Mouse (Mus musculus): ENCODE measurements around the gene Ptcd1. TPM values are rescaled to one million over a fixed set of nuclear protein-coding genes. Genes with fewer than 3 reads are reported as not detected.

Ptcd1 gene
- polyA plus RNA-seq, 2 experiments, result 5.4 to 5.5 TPM

GRCm38 (mm10) chr5:145100960-145101359 is 65.9 kb downstream of the Ptcd1 start:
- no peak for ATAC-seq (ENCODE audit: insufficient read depth)
- Histone ChIP-seq H3K4me3 (ENCODE audit: insufficient read depth in 1 of 2, low read depth in 2 of 2, low read length in 2 of 2) (no peak overlapping the region), H3K27me3 (ENCODE audit: control insufficient read depth, insufficient read depth, low read length) (no peaks in the 10 kb centered on the region), H3K36me3 (replicated peaks; ENCODE audit: control insufficient read depth, insufficient read depth, low read depth) (peaks cover 48% of the 10 kb centered on the region), H3K27ac (no peak overlapping the region), H3K9ac (replicated peaks) (no peak overlapping the region), H3K9me3 (ENCODE audit: control insufficient read depth, low read length) (no peaks in the 10 kb centered on the region), H3K4me2 (ENCODE audit: low read depth) (no peak overlapping the region), H3K4me1 (replicated peaks; ENCODE audit: control insufficient read depth in 2 of 2, insufficient read depth in 2 of 2, low read length in 1 of 2) (no peaks in the 10 kb centered on the region)
- no peak for TF ChIP-seq EP300 (IDR thresholded peaks at IDR 0.05; ENCODE audit: low read depth)
- TF ChIP-seq CTCF (IDR thresholded peaks at IDR 0.05; ENCODE audit: low read depth), result no peak
- DNase-seq (ENCODE audit: low read depth in 3 of 3, low spot score in 3 of 3), result no peak
- WGBS (ENCODE audit: insufficient replicate concordance), result 85% methylated on average over 9 of the region's 9 CpGs

GRCm38 (mm10) chr5:145098340-145098821 is 68.5 kb downstream of the Ptcd1 start:
- Histone ChIP-seq H3K4me1 (replicated peaks; ENCODE audit: control insufficient read depth in 2 of 2, insufficient read depth in 2 of 2, low read length in 1 of 2) (no peaks in the 10 kb centered on the region), H3K27ac (no peak overlapping the region), H3K9ac (replicated peaks) (no peak overlapping the region), H3K4me3 (ENCODE audit: insufficient read depth in 1 of 2, low read depth in 2 of 2, low read length in 2 of 2) (no peak overlapping the region), H3K4me2 (ENCODE audit: low read depth) (no peak overlapping the region), H3K9me3 (ENCODE audit: control insufficient read depth, low read length) (no peaks in the 10 kb centered on the region), H3K27me3 (ENCODE audit: control insufficient read depth, insufficient read depth, low read length) (no peaks in the 10 kb centered on the region), H3K36me3 (replicated peaks; ENCODE audit: control insufficient read depth, insufficient read depth, low read depth) (peaks cover 48% of the 10 kb centered on the region)
- WGBS (ENCODE audit: insufficient replicate concordance), result 54% methylated on average over 10 of the region's 10 CpGs
- no peak for ATAC-seq (ENCODE audit: insufficient read depth)
- no peak for TF ChIP-seq CTCF (IDR thresholded peaks at IDR 0.05; ENCODE audit: low read depth)
- no peak for DNase-seq (ENCODE audit: low read depth in 3 of 3, low spot score in 3 of 3)

Other genes starting within 250 kb of the Ptcd1 start
- gene Smurf1, start 201.3 kb downstream of the Ptcd1 start, polyA plus RNA-seq (2012; rRNA removed), result 1.4 and 1.5 TPM in 2 replicates
- gene Smurf1, start 201.3 kb downstream of the Ptcd1 start, polyA plus RNA-seq (2014; fragmentation: Nextera tagmentation; extraction: Ambion mirVana), result 1.2 and 1.7 TPM in 2 replicates
- gene Gm4871, start 134.4 kb downstream of the Ptcd1 start, polyA plus RNA-seq (2012; rRNA removed), result not detected in 2 replicates
- gene Gm4871, start 134.4 kb downstream of the Ptcd1 start, polyA plus RNA-seq (2014; fragmentation: Nextera tagmentation; extraction: Ambion mirVana), result not detected in 2 replicates
- gene 1700018F24Rik, start 124.1 kb downstream of the Ptcd1 start, polyA plus RNA-seq (2012; rRNA removed), result not detected in 2 replicates
- not detected in 2 replicates for gene 1700018F24Rik, start 124.1 kb downstream of the Ptcd1 start, polyA plus RNA-seq (2014; fragmentation: Nextera tagmentation; extraction: Ambion mirVana)
- gene Arpc1a, start 83.3 kb downstream of the Ptcd1 start, polyA plus RNA-seq (2012; rRNA removed), result 42.0 and 47.2 TPM in 2 replicates
- 51.5 and 57.8 TPM in 2 replicates for gene Arpc1a, start 83.3 kb downstream of the Ptcd1 start, polyA plus RNA-seq (2014; fragmentation: Nextera tagmentation; extraction: Ambion mirVana)
- 0.11 TPM in 2 replicates for gene Kpna7, start 83.1 kb downstream of the Ptcd1 start, polyA plus RNA-seq (2012; rRNA removed)
- 0.04 TPM in 1 of 2 replicates, not detected in the other for gene Kpna7, start 83.1 kb downstream of the Ptcd1 start, polyA plus RNA-seq (2014; fragmentation: Nextera tagmentation; extraction: Ambion mirVana)
- 54.4 and 74.7 TPM in 2 replicates for gene Arpc1b, start 52.9 kb downstream of the Ptcd1 start, polyA plus RNA-seq (2012; rRNA removed)
- 74.9 and 80.1 TPM in 2 replicates for gene Arpc1b, start 52.9 kb downstream of the Ptcd1 start, polyA plus RNA-seq (2014; fragmentation: Nextera tagmentation; extraction: Ambion mirVana)
- 13.6 and 44.0 TPM in 2 replicates for gene Pdap1, start 26.9 kb downstream of the Ptcd1 start, polyA plus RNA-seq (2012; rRNA removed)
- gene Pdap1, start 26.9 kb downstream of the Ptcd1 start, polyA plus RNA-seq (2014; fragmentation: Nextera tagmentation; extraction: Ambion mirVana), result 44.4 and 50.1 TPM in 2 replicates
- 49.1 and 79.2 TPM in 2 replicates for gene Bud31, start 26.7 kb downstream of the Ptcd1 start, polyA plus RNA-seq (2012; rRNA removed)
- gene Bud31, start 26.7 kb downstream of the Ptcd1 start, polyA plus RNA-seq (2014; fragmentation: Nextera tagmentation; extraction: Ambion mirVana), result 154 and 155 TPM in 2 replicates
- 25.6 and 29.8 TPM in 2 replicates for gene Cpsf4, start 105 bp upstream of the Ptcd1 start, polyA plus RNA-seq (2012; rRNA removed)
- gene Cpsf4, start 105 bp upstream of the Ptcd1 start, polyA plus RNA-seq (2014; fragmentation: Nextera tagmentation; extraction: Ambion mirVana), result 14.2 TPM in 2 replicates
- 111 and 190 TPM in 2 replicates for gene Atp5j2, start 25.0 kb upstream of the Ptcd1 start, polyA plus RNA-seq (2012; rRNA removed)
- 454 and 472 TPM in 2 replicates for gene Atp5j2, start 25.0 kb upstream of the Ptcd1 start, polyA plus RNA-seq (2014; fragmentation: Nextera tagmentation; extraction: Ambion mirVana)
- 1.7 and 2.2 TPM in 2 replicates for gene Zkscan14, start 34.8 kb upstream of the Ptcd1 start, polyA plus RNA-seq (2012; rRNA removed)
- 4.3 and 5.4 TPM in 2 replicates for gene Zkscan14, start 34.8 kb upstream of the Ptcd1 start, polyA plus RNA-seq (2014; fragmentation: Nextera tagmentation; extraction: Ambion mirVana)
- gene Zkscan5, start 37.5 kb upstream of the Ptcd1 start, polyA plus RNA-seq (2012; rRNA removed), result 1.8 and 2.1 TPM in 2 replicates
- 2.9 and 3.2 TPM in 2 replicates for gene Zkscan5, start 37.5 kb upstream of the Ptcd1 start, polyA plus RNA-seq (2014; fragmentation: Nextera tagmentation; extraction: Ambion mirVana)
- 6.6 and 8.3 TPM in 2 replicates for gene Zfp655, start 64.6 kb upstream of the Ptcd1 start, polyA plus RNA-seq (2012; rRNA removed)
- gene Zfp655, start 64.6 kb upstream of the Ptcd1 start, polyA plus RNA-seq (2014; fragmentation: Nextera tagmentation; extraction: Ambion mirVana), result 18.7 and 21.0 TPM in 2 replicates
- 3.2 and 4.4 TPM in 2 replicates for gene Zscan25, start 113.4 kb upstream of the Ptcd1 start, polyA plus RNA-seq (2012; rRNA removed)
- 0.21 and 0.39 TPM in 2 replicates for gene Zscan25, start 113.4 kb upstream of the Ptcd1 start, polyA plus RNA-seq (2014; fragmentation: Nextera tagmentation; extraction: Ambion mirVana)
- gene Cyp3a57, start 178.2 kb upstream of the Ptcd1 start, polyA plus RNA-seq (2012; rRNA removed), result 0.02 TPM in 1 of 2 replicates, not detected in the other
- 0.05 and 0.06 TPM in 2 replicates for gene Cyp3a57, start 178.2 kb upstream of the Ptcd1 start, polyA plus RNA-seq (2014; fragmentation: Nextera tagmentation; extraction: Ambion mirVana)